Mouse (Mus musculus) heart, postnatal 0 days (tissue): ENCODE measurements at regions not wholly inside any gene's neighbourhood (a gene's known extent, or its start where the extent isn't known, plus 50 kb on each side); places are given as distances from the start of the nearest gene placed in this dataset.

Source experiments
- ATAC-seq: fragments of 200-750 bp; cut with Nextera tagmentation; 2 replicates; pipeline ENCODE4 v1.8.0; 2017; ENCODE audit warnings: low read depth, moderate number of reproducible peaks, moderate library complexity; ENCODE audit not compliant: insufficient read depth
- DNase-seq: peaks from one replicate; pipeline ENCODE4 v3.0.0-alpha.2; 2016; ENCODE audit warnings: low spot score
- H3K27ac ChIP-seq: fragments of 300-500 bp; sonication (generic); 2 replicates; pipeline ENCODE4 v1.5.1; 2014; ENCODE audit warnings: low read depth, mild to moderate bottlenecking
- H3K27me3 ChIP-seq: fragments of 300-500 bp; sonication (generic); 2 replicates; pipeline ENCODE4 v1.6.1; 2014; ENCODE audit warnings: low read length, mixed read lengths; ENCODE audit not compliant: control insufficient read depth, insufficient read depth
- H3K36me3 ChIP-seq: fragments of 300-500 bp; sonication (generic); replicated peaks from 2 replicates; pipeline ENCODE4 v1.6.1; 2014; ENCODE audit warnings: low read length, mixed read lengths; ENCODE audit not compliant: control insufficient read depth, insufficient read depth
- H3K4me1 ChIP-seq: fragments of 300-500 bp; sonication (generic); 2 replicates; pipeline ENCODE4 v1.6.1; 2014; ENCODE audit warnings: antibody characterized with exemption; ENCODE audit not compliant: control insufficient read depth, insufficient read depth
- H3K4me2 ChIP-seq: fragments of 300-500 bp; sonication (generic); 2 replicates; pipeline ENCODE4 v1.6.1; 2014; ENCODE audit warnings: low read depth, mild to moderate bottlenecking, low read length, moderate library complexity
- H3K4me3 ChIP-seq: fragments of 300-500 bp; sonication (generic); 2 replicates; pipeline ENCODE4 v1.5.1; 2014; ENCODE audit warnings: low read depth, low read length
- H3K9ac ChIP-seq: fragments of 300-500 bp; sonication (generic); replicated peaks from 2 replicates; pipeline ENCODE4 v1.6.1; 2014; ENCODE audit warnings: low read depth, low read length, mixed read lengths
- H3K9me3 ChIP-seq: fragments of 300-500 bp; sonication (generic); replicated peaks from 2 replicates; pipeline ENCODE4 v1.6.1; 2016; ENCODE audit warnings: low read length; ENCODE audit not compliant: control insufficient read depth
- CTCF ChIP-seq: IDR thresholded peaks from 2 replicates; pipeline ENCODE4 v1.5.1; 2016; ENCODE audit warnings: antibody characterized with exemption, control low read depth, low read depth
- EP300 ChIP-seq: IDR thresholded peaks from 2 replicates; pipeline ENCODE4 v1.6.1; 2016; ENCODE audit warnings: antibody characterized with exemption, low read depth
- WGBS: fragments of 180-500 bp; shearing (Covaris S2); extraction: QIAGEN DNeasy Blood & Tissue Kit; methylation state at CpG from one replicate; pipeline ENCODE4 v1.1.7; 2014; 5-methylcytosine and 5-hydroxymethylcytosine counted together

DNA sequence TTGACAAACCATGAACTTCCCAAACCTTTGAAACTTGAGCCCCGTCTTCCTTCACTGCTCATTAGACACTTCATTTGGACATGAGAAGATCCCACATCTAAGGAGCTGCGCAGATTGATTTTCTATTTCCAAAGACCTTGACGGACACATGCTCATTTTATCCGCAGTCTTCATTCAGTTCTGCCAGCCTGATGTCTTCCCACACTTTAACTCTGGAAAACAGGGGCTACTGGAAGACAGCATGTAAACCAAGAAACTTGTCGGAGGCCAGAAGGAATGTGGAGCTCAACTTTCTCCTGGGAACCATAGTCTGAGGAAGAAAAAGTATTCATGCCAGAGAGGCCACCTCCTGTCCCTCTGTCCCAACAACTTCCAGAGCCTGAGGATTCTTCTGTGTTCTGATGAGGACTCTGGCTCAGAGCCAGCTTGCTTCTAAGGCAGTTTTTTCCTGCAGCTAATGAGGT lies 161.8 kb downstream of the Gm19410 start:
- no peaks in the 10 kb centered on the region for H3K9me3 ChIP-seq
- WGBS: 71% methylated on average over 5 of the region's 5 CpGs
- TF ChIP-seq EP300 (no peak), CTCF (no peak)
- H3K36me3 ChIP-seq: no peaks in the 10 kb centered on the region
- DNase-seq (no peak), ATAC-seq (no peak)
- no peak overlapping the region for H3K9ac ChIP-seq
- H3K27ac ChIP-seq: no peak overlapping the region
- H3K4me1 ChIP-seq: no peaks in the 10 kb centered on the region
- no peak overlapping the region for H3K4me3 ChIP-seq
- no peaks in the 10 kb centered on the region for H3K27me3 ChIP-seq
- H3K4me2 ChIP-seq: no peak overlapping the region

DNA sequence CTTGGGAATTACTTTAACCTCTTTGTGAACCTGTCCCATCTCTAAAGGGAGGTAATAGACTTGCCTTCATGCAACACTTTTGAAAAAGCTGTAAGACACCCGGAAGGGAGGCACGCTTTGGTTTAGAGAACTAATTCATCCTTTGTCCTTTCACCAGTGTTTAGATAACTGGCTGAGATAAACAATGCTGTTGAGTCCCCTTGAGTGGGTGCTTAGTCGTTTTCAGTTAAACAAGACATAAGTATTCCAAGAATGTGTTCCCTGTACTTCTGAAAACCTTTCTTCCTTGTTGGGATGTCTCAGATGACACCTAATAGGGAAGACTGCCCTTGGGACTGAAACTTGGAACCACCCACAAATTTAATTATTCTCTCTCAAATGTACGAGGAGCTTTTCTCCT lies 164.7 kb downstream of the Gm19410 start:
- DNase-seq (no peak), ATAC-seq (no peak)
- no peak overlapping the region for H3K9ac ChIP-seq
- H3K27ac ChIP-seq: no peak overlapping the region
- no peaks in the 10 kb centered on the region for H3K27me3 ChIP-seq
- H3K4me3 ChIP-seq: no peak overlapping the region
- no peaks in the 10 kb centered on the region; the same call in 1 of the 2 replicates for H3K9me3 ChIP-seq
- peaks cover 4% of the 10 kb centered on the region; the same call in 1 of the 2 replicates for H3K4me1 ChIP-seq
- TF ChIP-seq EP300: no peak
- TF ChIP-seq CTCF: no peak
- no peak overlapping the region for H3K4me2 ChIP-seq
- 36% methylated on average over 4 of the region's 4 CpGs for WGBS
- H3K36me3 ChIP-seq: no peaks in the 10 kb centered on the region

DNA sequence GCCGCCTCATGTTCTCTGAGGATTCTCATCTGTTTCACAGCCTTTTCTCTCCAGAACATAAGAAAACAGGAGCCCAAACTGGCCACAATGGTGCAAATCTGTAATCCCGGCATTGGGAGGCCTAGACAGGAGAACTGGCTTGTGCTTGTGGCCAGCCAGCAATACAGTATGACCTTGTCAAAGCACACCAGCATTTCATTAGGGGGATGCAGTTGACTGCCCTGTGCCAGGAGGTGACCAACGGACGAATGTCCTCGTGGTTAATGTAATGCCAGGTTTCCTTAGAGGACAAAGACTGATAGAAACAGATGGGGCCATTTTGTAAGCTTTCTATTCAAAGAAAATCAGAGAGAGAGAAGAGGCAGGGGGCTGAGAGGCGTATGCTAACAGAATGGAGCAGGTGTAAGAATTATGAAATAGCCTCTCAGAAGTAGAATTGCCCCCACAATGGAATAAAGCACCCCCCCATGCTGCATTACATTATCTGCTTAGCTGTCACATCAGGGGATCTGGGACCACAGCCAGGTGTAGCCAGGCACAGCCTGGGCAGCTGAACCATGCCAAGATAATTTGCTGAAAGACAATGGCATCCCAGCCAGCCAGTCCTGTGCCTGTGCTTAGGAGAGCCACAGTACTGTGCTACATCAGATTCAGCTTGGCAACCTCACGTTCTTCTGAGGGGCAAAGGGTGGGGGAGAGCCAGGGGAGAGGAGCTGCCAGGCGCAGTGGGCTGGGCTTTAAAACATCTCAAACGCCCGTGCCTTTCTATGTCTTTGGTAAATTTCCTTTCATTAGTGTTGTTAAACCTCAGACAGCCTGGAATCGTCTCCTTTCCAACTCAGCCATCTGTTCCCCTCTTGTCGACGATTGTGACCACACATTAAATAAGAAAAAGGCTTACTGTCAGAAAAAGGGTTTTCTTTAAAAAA lies 167.9 kb downstream of the Gm19410 start:
- Histone ChIP-seq H3K36me3 (no peaks in the 10 kb centered on the region), H3K9me3 (no peaks in the 10 kb centered on the region; the same call in 1 of the 2 replicates), H3K27ac (no peak overlapping the region; the same call in 1 of the 2 replicates), H3K4me3 (no peak overlapping the region), H3K9ac (no peak overlapping the region), H3K4me2 (no peak overlapping the region), H3K4me1 (peaks cover 4% of the 10 kb centered on the region; the same call in 1 of the 2 replicates), H3K27me3 (no peaks in the 10 kb centered on the region)
- TF ChIP-seq CTCF: no peak
- no peak for TF ChIP-seq EP300
- WGBS: 56% methylated on average over 13 of the region's 13 CpGs
- DNase-seq (no peak), ATAC-seq (peak; percentile 49; the same call in 1 of the 2 replicates)

DNA sequence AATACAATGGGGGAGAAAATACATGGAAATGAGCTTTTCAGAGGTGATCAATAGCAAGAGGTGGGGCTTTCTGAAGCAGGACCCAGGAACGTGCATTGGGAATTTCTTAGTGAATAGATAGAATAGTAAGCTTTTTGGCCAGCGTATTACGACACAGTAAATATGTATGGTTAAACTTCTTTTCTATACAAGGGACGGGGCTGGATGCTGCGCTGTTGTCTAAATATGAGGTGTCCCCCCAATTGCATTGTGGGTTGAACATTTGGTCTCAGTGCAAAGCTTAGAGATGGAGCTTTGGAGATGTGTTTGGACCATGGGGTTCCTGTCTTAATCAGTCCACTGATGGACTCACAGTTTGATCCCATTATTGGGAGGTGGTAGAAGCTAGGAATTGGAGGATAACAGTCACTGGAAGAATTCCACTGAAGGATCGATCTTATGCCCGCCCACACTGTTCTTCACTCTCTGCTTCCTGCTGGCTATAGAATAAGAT lies 168.6 kb downstream of the Gm19410 start:
- Histone ChIP-seq H3K4me3 (no peak overlapping the region), H3K4me1 (peaks cover 4% of the 10 kb centered on the region; the same call in 1 of the 2 replicates), H3K36me3 (no peaks in the 10 kb centered on the region), H3K27ac (no peak overlapping the region), H3K9me3 (no peaks in the 10 kb centered on the region; the same call in 1 of the 2 replicates), H3K27me3 (no peaks in the 10 kb centered on the region), H3K9ac (no peak overlapping the region), H3K4me2 (no peak overlapping the region)
- TF ChIP-seq CTCF: no peak
- no peak for TF ChIP-seq EP300
- DNase-seq (no peak), ATAC-seq (no peak)
- WGBS: 95% methylated on average over 7 of the region's 7 CpGs

DNA sequence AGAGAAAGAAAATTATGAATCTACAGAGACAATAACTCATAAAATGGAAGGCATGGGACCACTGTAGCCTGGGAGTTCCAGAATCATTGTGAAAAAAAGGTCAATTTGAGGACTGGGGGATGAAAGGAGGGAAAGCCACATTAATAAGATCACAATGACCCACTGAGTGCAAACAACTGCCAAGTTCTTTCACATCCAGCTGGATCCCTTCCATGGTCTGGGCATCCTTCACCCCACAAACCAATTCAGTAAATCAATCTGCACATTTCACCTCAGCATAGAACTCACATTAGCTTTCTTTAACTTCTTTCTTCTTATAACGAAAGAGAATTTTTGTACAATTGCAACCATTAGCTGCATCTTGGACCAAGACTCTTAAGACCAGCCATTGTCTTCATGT lies 169.4 kb downstream of the Gm19410 start:
- Histone ChIP-seq H3K36me3 (no peaks in the 10 kb centered on the region), H3K4me3 (no peak overlapping the region), H3K9ac (no peak overlapping the region), H3K4me1 (peaks cover 4% of the 10 kb centered on the region; the same call in 1 of the 2 replicates), H3K27ac (no peak overlapping the region), H3K27me3 (no peaks in the 10 kb centered on the region), H3K9me3 (no peaks in the 10 kb centered on the region; the same call in 1 of the 2 replicates), H3K4me2 (no peak overlapping the region)
- no peak for DNase-seq
- TF ChIP-seq EP300: no peak
- no peak for TF ChIP-seq CTCF
- ATAC-seq: no peak
- WGBS: 79% methylated on average over 1 of the region's 1 CpGs
